Mouse (Mus musculus) kidney, adult 2 months (tissue): Measurements from ENCODE around the gene Gmip.

Source experiments
- CTCF ChIP-seq: fragments of 200-500 bp; conservative IDR thresholded peaks from 2 replicates; pipeline ENCODE4 v1.5.1; 2011; ENCODE audit warnings: low read depth, mild to moderate bottlenecking, control low read depth, low read length, moderate library complexity, mixed read lengths; ENCODE audit not compliant: insufficient read depth, insufficient read length
- POLR2A ChIP-seq: fragments of 200-500 bp; IDR thresholded peaks from one replicate; pipeline ENCODE4 v1.6.1; 2011; ENCODE audit warnings: low read depth, low read length, control low read depth

GRCm38 (mm10) chr8:69802216-69802615, 6.3 kb upstream of the Gmip start:
- TF ChIP-seq POLR2A = no peak
- no peak for TF ChIP-seq CTCF
